Mouse (Mus musculus) kidney, adult 11 months (tissue): ENCODE results near the gene Itga3.

ENCODE experiments used
- DNase-seq: peaks from one replicate; pipeline ENCODE4 v3.0.0; 2022

Gene Itga3

GRCm38 (mm10) chr11:95069226-95069957, 7.2 kb downstream of the Itga3 start:
- no peak for DNase-seq

GRCm38 (mm10) chr11:95056768-95057501, 19.7 kb downstream of the Itga3 start:
- no peak for DNase-seq

GRCm38 (mm10) chr11:95053062-95053461, 23.5 kb downstream of the Itga3 start:
- no peak for DNase-seq

- DNase-seq: no peak
Observed at GRCm38 (mm10) chr11:95046980-95047680, 29.5 kb downstream of the Itga3 start.

GRCm38 (mm10) chr11:95044185-95044870, 32.3 kb downstream of the Itga3 start:
- DNase-seq: no peak

- no peak for DNase-seq
Observed at GRCm38 (mm10) chr11:95043608-95044007, 33.0 kb downstream of the Itga3 start.

- DNase-seq: no peak
Observed at GRCm38 (mm10) chr11:95043060-95043459, 33.5 kb downstream of the Itga3 start.

- peak; percentile 87 for DNase-seq
Observed at GRCm38 (mm10) chr11:95042096-95042495, 34.5 kb downstream of the Itga3 start.

- DNase-seq: peak; percentile 99
Observed at GRCm38 (mm10) chr11:95041139-95041609, 35.4 kb downstream of the Itga3 start, which contains the start of gene Pdk2. Gene Pdk2, minus strand, starts transcription at chr11:95041354.

- peak; percentile 98 for DNase-seq
Observed at GRCm38 (mm10) chr11:95040491-95041138, 36.0 kb downstream of the Itga3 start.

GRCm38 (mm10) chr11:95039766-95040165, 36.8 kb downstream of the Itga3 start:
- peak; percentile 75 for DNase-seq

- DNase-seq: peak; percentile 85
Observed at GRCm38 (mm10) chr11:95038818-95039655, 37.6 kb downstream of the Itga3 start.

GRCm38 (mm10) chr11:95038156-95038817, 38.3 kb downstream of the Itga3 start:
- no peak for DNase-seq

GRCm38 (mm10) chr11:95037306-95037705, 39.3 kb downstream of the Itga3 start:
- no peak for DNase-seq

GRCm38 (mm10) chr11:95036521-95036920, 40.1 kb downstream of the Itga3 start:
- DNase-seq: no peak

- no peak for DNase-seq
Observed at GRCm38 (mm10) chr11:95034902-95035301, 41.7 kb downstream of the Itga3 start.

- DNase-seq: no peak
Observed at GRCm38 (mm10) chr11:95033617-95034016, 43.0 kb downstream of the Itga3 start.

- DNase-seq: peak; percentile 78
Observed at GRCm38 (mm10) chr11:95032945-95033344, 43.7 kb downstream of the Itga3 start.

GRCm38 (mm10) chr11:95027850-95028470, 48.6 kb downstream of the Itga3 start:
- DNase-seq: no peak

- DNase-seq: no peak
Observed at GRCm38 (mm10) chr11:95026849-95027248, 49.8 kb downstream of the Itga3 start.
